Mouse (Mus musculus) forebrain, embryonic 14.5 days (tissue): ENCODE data around the gene Capn7. TPM values are rescaled to one million over a fixed set of nuclear protein-coding genes. Genes with fewer than 3 reads are reported as not detected.
A peak's percentile ranks its signal among the peaks of the same experiment; 100 is the strongest.

Experiments
- ATAC-seq: fragments of 200-750 bp; cut with Nextera tagmentation; 2 replicates; pipeline ENCODE4 v1.8.0; 2017; ENCODE audit warnings: mild to moderate bottlenecking, moderate library complexity
- DNase-seq: peaks from one replicate; pipeline ENCODE4 v3.0.0-alpha.2; 2015; ENCODE audit warnings: low spot score
- H3K27ac ChIP-seq: fragments of 300-500 bp; sonication (generic); 2 replicates; pipeline ENCODE4 v1.5.1; 2014; ENCODE audit warnings: low read depth, mild to moderate bottlenecking, control low read depth, low read length, moderate library complexity
- H3K27me3 ChIP-seq: fragments of 300-500 bp; sonication (generic); replicated peaks from 2 replicates; pipeline ENCODE4 v1.6.1; 2014; ENCODE audit warnings: low read length, control low read depth, mixed read lengths; ENCODE audit not compliant: control insufficient read depth, insufficient read depth
- H3K36me3 ChIP-seq: fragments of 300-500 bp; sonication (generic); 2 replicates; pipeline ENCODE4 v1.6.1; 2014; ENCODE audit warnings: low read length, control low read depth; ENCODE audit not compliant: control insufficient read depth, insufficient read depth
- H3K4me1 ChIP-seq: fragments of 300-500 bp; sonication (generic); 2 replicates; pipeline ENCODE4 v1.6.1; 2014; ENCODE audit warnings: antibody characterized with exemption, low read length, control low read depth; ENCODE audit not compliant: control insufficient read depth, insufficient read depth
- H3K4me2 ChIP-seq: fragments of 300-500 bp; sonication (generic); 2 replicates; pipeline ENCODE4 v1.6.1; 2014; ENCODE audit warnings: mild to moderate bottlenecking, control low read depth, low read length
- H3K4me3 ChIP-seq: fragments of 300-500 bp; sonication (generic); 2 replicates; pipeline ENCODE4 v1.5.1; 2014; ENCODE audit warnings: low read depth, low read length, control low read depth
- H3K9ac ChIP-seq: fragments of 300-500 bp; sonication (generic); 2 replicates; pipeline ENCODE4 v1.6.1; 2014; ENCODE audit warnings: mild to moderate bottlenecking, low read length, control low read depth, moderate library complexity
- H3K9me3 ChIP-seq: fragments of 300-500 bp; sonication (generic); replicated peaks from 2 replicates; pipeline ENCODE4 v1.6.1; 2016; ENCODE audit warnings: low read length, control low read depth, mixed read lengths; ENCODE audit not compliant: control insufficient read depth
- WGBS: fragments of 180-500 bp; shearing (Covaris S2); extraction: QIAGEN DNeasy Blood & Tissue Kit; methylation state at CpG from one replicate; pipeline ENCODE4 v1.1.7; 2014; 5-methylcytosine and 5-hydroxymethylcytosine counted together
- polyA plus RNA-seq: library from polyadenylated mRNA; unstranded; fragments of >200 nt; fragmentation: Nextera tagmentation; extraction: Ambion mirVana; gene quantifications from 2 replicates; pipeline ENCODE4 v1.2.1, GENCODE M21; 2014

Gene Capn7
- polyA plus RNA-seq, 1 experiment from 2014 or later = 61.9 TPM

DNA sequence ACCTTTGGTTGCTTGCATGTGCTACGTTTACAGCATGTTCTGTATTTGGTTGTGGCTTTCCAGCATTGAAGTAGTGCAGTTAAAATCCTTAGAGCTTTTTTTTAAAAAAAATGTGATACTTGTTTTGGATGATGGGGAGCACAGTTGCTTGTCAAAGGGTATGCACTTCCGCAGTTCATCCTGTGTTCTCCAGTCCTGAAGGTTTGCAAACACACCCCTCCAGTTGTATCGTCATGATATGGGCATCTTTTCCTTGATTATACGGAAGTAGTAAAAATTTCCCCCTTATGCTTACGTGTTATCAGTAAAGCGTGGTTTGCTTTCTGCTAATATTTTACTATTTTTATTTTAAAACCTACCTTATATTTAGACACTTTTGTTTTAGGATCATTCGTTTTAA, 968 bp downstream of the Capn7 start:
- Histone ChIP-seq H3K36me3 (peaks cover 9% of the 10 kb centered on the region), H3K27ac (0 out of 2 replicates have a peak overlapping the region, but pooled peaks have one; percentile 82), H3K4me3 (peak overlapping the region; percentile 75), H3K4me1 (peaks cover 17% of the 10 kb centered on the region), H3K9me3 (no peaks in the 10 kb centered on the region), H3K27me3 (no peaks in the 10 kb centered on the region), H3K4me2 (peak overlapping the region; percentile 75), H3K9ac (peak overlapping the region; percentile 81)
- DNase-seq = no peak
- WGBS = 45% methylated on average over 7 of the region's 7 CpGs
- no peak for ATAC-seq

DNA sequence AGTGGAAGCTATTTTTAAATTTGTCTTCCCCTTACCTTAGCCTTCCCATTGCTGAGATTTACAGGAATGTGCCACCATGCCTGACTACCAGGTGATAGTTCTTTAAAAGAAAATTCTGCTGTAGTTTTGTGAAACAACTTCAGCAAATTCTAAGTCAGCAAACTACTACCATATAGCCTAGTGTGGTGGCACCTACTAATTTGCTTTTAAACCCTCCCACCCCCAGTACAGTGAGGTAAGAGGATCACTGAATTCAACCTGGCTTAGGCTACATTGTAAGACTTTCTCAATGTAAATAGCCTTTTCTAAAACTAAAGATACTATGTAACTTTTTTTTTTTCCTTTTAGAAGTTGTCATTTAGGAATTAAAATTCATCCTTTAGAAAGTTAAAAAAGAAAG, 1.5 kb downstream of the Capn7 start:
- Histone ChIP-seq H3K9me3 (no peaks in the 10 kb centered on the region), H3K27ac (no peak overlapping the region), H3K27me3 (no peaks in the 10 kb centered on the region), H3K9ac (peak overlapping the region; percentile 81; the same call in 1 of the 2 replicates), H3K4me3 (peak overlapping the region; percentile 75; the same call in 1 of the 2 replicates), H3K36me3 (peaks cover 11% of the 10 kb centered on the region), H3K4me2 (peak overlapping the region; percentile 75), H3K4me1 (peaks cover 17% of the 10 kb centered on the region)
- no peak for DNase-seq
- no peak for ATAC-seq

DNA sequence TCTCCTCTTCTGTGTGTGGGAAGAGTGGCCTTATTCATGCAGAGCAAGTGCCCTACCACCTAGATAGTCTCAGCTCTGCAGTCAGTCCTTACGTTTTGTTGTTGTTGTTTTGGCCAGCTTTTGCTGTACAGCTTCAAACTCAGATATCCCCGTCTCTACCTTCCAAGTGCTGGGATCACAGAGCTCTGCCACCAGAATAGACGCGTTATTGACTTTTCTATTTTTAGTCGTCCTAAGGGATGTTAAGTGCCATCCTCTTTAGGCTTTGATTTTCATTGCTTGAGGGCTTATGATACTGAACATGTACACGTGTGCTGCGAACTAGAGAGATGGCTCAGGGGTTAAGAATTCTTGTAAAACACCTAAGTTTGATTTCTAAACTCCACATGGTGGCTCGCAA, 6.8 kb downstream of the Capn7 start:
- ATAC-seq (no peak), DNase-seq (no peak)
- H3K36me3 ChIP-seq = peaks cover 44% of the 10 kb centered on the region
- no peak overlapping the region for H3K4me2 ChIP-seq
- no peaks in the 10 kb centered on the region for H3K27me3 ChIP-seq
- H3K9ac ChIP-seq = no peak overlapping the region
- H3K27ac ChIP-seq = no peak overlapping the region
- WGBS = 89% methylated on average over 8 of the region's 8 CpGs
- 0 out of 2 replicates have a peak, but pooled peaks cover 3% of the 10 kb centered on the region for H3K4me1 ChIP-seq
- no peak overlapping the region for H3K4me3 ChIP-seq
- H3K9me3 ChIP-seq = no peaks in the 10 kb centered on the region

DNA sequence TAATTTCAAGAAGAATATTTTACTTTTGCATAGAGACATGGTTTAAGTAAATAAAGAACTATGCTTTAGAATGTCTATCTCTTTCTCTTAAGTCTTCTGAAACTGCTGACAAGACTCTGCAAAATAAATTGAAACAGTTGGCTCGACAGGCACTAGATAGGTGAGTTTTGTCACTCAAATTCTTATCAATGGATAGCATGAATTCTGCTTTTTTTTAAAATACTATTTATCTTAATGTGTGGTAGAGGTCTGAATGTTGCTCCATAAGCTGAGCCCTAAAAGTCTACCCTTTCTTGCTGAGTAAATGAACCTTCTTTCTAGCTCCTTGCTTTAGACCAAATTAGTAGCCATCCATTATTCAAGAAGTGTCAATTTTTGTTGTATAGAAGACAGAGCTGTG, 8.9 kb downstream of the Capn7 start:
- Histone ChIP-seq H3K9me3 (no peaks in the 10 kb centered on the region), H3K27me3 (no peaks in the 10 kb centered on the region), H3K27ac (no peak overlapping the region), H3K4me1 (no peaks in the 10 kb centered on the region), H3K4me2 (no peak overlapping the region), H3K4me3 (no peak overlapping the region), H3K36me3 (peaks cover 52% of the 10 kb centered on the region), H3K9ac (no peak overlapping the region)
- DNase-seq = no peak
- ATAC-seq = no peak
- WGBS = 93% methylated on average over 1 of the region's 1 CpGs

DNA sequence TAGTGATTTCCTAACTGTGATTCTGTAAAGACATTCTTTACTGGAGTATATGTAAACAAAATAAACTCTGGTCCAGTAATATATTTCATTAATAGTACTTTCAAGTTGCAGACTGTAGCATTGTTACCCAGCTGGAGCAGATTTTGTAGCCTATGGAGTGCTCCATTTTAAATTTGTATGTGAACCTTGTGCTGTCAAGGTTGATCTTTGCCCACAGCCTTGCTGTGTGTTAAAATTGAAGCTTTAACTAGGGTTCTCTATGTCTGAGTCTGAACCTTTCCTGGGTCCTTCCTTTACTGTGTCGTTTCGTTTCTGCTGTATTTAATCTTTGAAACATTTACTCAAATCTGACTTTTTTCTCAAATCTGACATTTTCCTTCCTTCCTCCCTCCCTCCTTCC, 25.8 kb downstream of the Capn7 start:
- WGBS = 95% methylated on average over 2 of the region's 2 CpGs
- Histone ChIP-seq H3K4me2 (no peak overlapping the region), H3K27ac (no peak overlapping the region), H3K9me3 (no peaks in the 10 kb centered on the region), H3K4me3 (no peak overlapping the region), H3K27me3 (no peaks in the 10 kb centered on the region), H3K36me3 (peaks cover 67% of the 10 kb centered on the region), H3K4me1 (no peaks in the 10 kb centered on the region), H3K9ac (no peak overlapping the region)
- DNase-seq = no peak
- ATAC-seq = no peak

DNA sequence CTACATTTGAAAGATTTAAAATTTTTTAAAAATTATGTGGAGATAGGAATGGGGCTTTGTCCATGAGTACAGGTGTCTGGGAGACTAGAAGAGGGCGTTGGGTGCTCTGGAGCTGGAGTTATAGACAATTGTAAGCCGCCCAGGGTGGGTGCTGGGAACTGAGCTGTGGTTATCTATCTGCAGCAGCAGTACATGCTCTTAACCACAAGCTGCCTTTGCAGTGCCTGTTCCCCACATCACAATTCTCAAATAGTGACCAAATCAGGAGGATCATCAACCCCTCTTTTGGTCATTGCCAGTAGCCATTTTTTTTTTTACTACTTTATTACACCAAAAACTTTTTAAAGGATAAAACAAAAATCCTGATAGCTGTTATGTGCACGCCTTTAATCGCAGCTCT, 28.2 kb downstream of the Capn7 start:
- ATAC-seq (no peak), DNase-seq (no peak)
- no peaks in the 10 kb centered on the region for H3K27me3 ChIP-seq
- H3K4me2 ChIP-seq = no peak overlapping the region
- H3K36me3 ChIP-seq = peaks cover 78% of the 10 kb centered on the region
- H3K4me3 ChIP-seq = no peak overlapping the region
- H3K4me1 ChIP-seq = no peaks in the 10 kb centered on the region
- H3K27ac ChIP-seq = no peak overlapping the region
- H3K9ac ChIP-seq = no peak overlapping the region
- 96% methylated on average over 4 of the region's 4 CpGs for WGBS
- H3K9me3 ChIP-seq = no peaks in the 10 kb centered on the region

DNA sequence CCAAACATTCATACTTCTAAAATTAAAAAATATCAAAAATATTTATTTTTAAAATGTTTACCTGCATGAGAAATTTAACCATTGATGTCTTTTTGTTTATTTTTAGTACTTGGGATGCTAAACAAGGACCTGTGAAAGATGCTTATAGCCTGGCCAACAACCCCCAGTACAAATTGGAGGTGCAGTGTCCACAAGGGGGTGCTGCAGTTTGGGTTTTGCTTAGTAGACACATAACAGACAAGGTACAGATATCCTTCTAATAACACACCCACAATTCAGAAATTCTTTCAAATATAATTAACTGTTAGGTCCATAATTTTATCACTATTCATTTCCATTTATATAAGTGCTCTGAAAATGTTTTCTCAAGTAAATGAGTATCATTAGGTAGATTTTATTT, 28.9 kb downstream of the Capn7 start:
- Histone ChIP-seq H3K4me3 (no peak overlapping the region), H3K4me2 (no peak overlapping the region), H3K9ac (no peak overlapping the region), H3K4me1 (no peaks in the 10 kb centered on the region), H3K27me3 (no peaks in the 10 kb centered on the region), H3K27ac (no peak overlapping the region), H3K9me3 (no peaks in the 10 kb centered on the region), H3K36me3 (peaks cover 80% of the 10 kb centered on the region)
- ATAC-seq = no peak
- peak; percentile 75 for DNase-seq

DNA sequence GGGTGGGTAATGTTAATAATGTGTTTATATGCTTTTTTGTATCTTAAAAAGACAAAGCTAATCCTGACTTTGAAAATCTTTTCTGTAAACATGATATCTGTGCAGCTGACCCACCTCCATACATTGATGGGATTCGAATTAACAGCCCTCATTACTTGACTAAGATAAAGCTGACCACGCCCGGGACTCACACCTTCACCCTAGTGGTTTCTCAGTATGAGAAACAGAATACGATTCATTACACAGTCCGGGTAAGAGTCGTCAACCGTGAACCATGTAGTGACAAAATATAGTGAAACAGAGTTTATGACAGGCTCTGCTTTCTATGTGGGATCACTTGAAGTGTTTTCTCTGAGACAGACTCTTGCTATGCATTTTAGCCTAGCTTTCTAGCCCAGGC, 31.5 kb downstream of the Capn7 start:
- Histone ChIP-seq H3K36me3 (peaks cover 82% of the 10 kb centered on the region), H3K4me2 (no peak overlapping the region), H3K27ac (no peak overlapping the region), H3K9ac (no peak overlapping the region), H3K4me1 (no peaks in the 10 kb centered on the region), H3K9me3 (no peaks in the 10 kb centered on the region), H3K27me3 (no peaks in the 10 kb centered on the region), H3K4me3 (no peak overlapping the region)
- 92% methylated on average over 7 of the region's 7 CpGs for WGBS
- DNase-seq (no peak), ATAC-seq (no peak)

DNA sequence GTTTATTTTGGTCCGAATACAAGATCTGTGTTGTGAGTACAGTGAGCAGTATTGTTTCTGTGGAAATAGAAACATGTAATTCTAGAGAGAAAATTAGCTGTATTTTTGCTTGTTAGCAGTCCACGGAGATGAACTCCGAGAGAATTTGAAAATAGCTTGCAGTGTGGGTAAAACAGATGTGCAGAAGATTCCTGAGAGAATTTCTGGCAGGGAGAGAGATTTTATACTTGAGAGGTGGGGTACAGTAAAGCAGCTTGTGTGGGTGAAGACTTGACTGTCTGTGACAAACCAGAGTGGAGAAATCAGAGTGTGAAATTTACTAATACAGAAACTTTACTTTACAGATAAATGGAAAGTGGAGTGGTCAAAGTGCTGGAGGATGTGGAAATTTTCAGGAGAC, 32.9 kb downstream of the Capn7 start:
- H3K9ac ChIP-seq = no peak overlapping the region
- no peaks in the 10 kb centered on the region for H3K27me3 ChIP-seq
- H3K4me3 ChIP-seq = no peak overlapping the region
- no peak overlapping the region for H3K27ac ChIP-seq
- WGBS = 92% methylated on average over 3 of the region's 3 CpGs
- no peaks in the 10 kb centered on the region for H3K4me1 ChIP-seq
- H3K4me2 ChIP-seq = no peak overlapping the region
- peaks cover 82% of the 10 kb centered on the region for H3K36me3 ChIP-seq
- H3K9me3 ChIP-seq = no peaks in the 10 kb centered on the region
- DNase-seq = no peak
- no peak for ATAC-seq
